Comparison of ENCODE assay signal across 34 mouse cellular contexts in genomic region chr7:25840908-25841307, GRCm38 (mm10). TPM values are rescaled to one million over a fixed set of nuclear protein-coding genes. Genes with fewer than 3 reads are reported as not detected.
DNase-seq lines count a peak whose midpoint lies in the region; ATAC-seq and TF ChIP-seq lines count a peak whose summit lies in the region.
"Had no signal": no experiment of that assay in that cellular context is flagged by ENCODE, and none has a peak within 500 bp of the region (broad histone marks: within the 10 kb centered on the region; RNA-seq: fewer than 3 reads in every experiment).

No protein-coding gene starts in this region.

- no peak overlapping the region for H3K27ac ChIP-seq in intestine, postnatal 0 days (ENCODE audit: low read depth, low read length)
- no peak overlapping the region for H3K27ac ChIP-seq in intestine, embryonic 15.5 days
- H3K27ac ChIP-seq in stomach, embryonic 16.5 days (ENCODE audit: low read length) = no peak overlapping the region
- H3K27ac ChIP-seq in midbrain, postnatal 0 days (ENCODE audit: low read depth, low read length) = no peak overlapping the region
- H3K27ac ChIP-seq: embryonic facial prominence, embryonic 12.5 days; embryonic facial prominence, embryonic 15.5 days; gastrocnemius, adult 2 months; heart, embryonic 13.5 days; hindbrain, embryonic 12.5 days; hindbrain, embryonic 15.5 days had no signal

- no peaks in the 10 kb centered on the region for H3K36me3 ChIP-seq in intestine, postnatal 0 days (ENCODE audit: control insufficient read depth, insufficient read depth)
- H3K36me3 ChIP-seq in intestine, embryonic 15.5 days = no peaks in the 10 kb centered on the region
- no peaks in the 10 kb centered on the region for H3K36me3 ChIP-seq in stomach, embryonic 16.5 days (ENCODE audit: control insufficient read depth, insufficient read depth, low read length)
- no peaks in the 10 kb centered on the region for H3K36me3 ChIP-seq in midbrain, postnatal 0 days (ENCODE audit: insufficient read depth, low read length)
- H3K36me3 ChIP-seq: embryonic facial prominence, embryonic 12.5 days; embryonic facial prominence, embryonic 15.5 days; heart, embryonic 13.5 days; hindbrain, embryonic 12.5 days; hindbrain, embryonic 15.5 days had no signal

- DNase-seq in ES-CJ7 (ENCODE audit: low read depth, low spot score) (peak; percentile 50), R1 (ENCODE audit: low read depth, low spot score) (peak; percentile 81), MN1 (ENCODE audit: low spot score) (no peak)
- DNase-seq in midbrain, postnatal 0 days (ENCODE audit: low spot score) = no peak
- DNase-seq: adrenal gland, postnatal 10 days; adrenal gland, postnatal 36 days; B cell, adult 2 months; cerebellum, adult 18-20 months; cerebellum, adult 9-10 months; cerebellum, postnatal 14 days; forebrain, postnatal 0 days; gastrocnemius, adult 2 months; gastrocnemius, postnatal 14 days; heart, adult 18-20 months; heart, postnatal 14 days had no signal

- H3K4me3 ChIP-seq in intestine, postnatal 0 days (ENCODE audit: low read depth, low read length) = no peak overlapping the region
- H3K4me3 ChIP-seq in intestine, embryonic 15.5 days (replicated peaks) = no peak overlapping the region
- no peak overlapping the region for H3K4me3 ChIP-seq in stomach, embryonic 16.5 days (replicated peaks; ENCODE audit: low read length)
- H3K4me3 ChIP-seq in midbrain, postnatal 0 days (ENCODE audit: low read depth, low read length) = no peak overlapping the region
- H3K4me3 ChIP-seq: embryonic facial prominence, embryonic 12.5 days; embryonic facial prominence, embryonic 15.5 days; gastrocnemius, adult 2 months; heart, embryonic 13.5 days; hindbrain, embryonic 12.5 days; hindbrain, embryonic 15.5 days had no signal

- H3K4me2 ChIP-seq in intestine, postnatal 0 days (replicated peaks; ENCODE audit: low read depth) = no peak overlapping the region
- no peak overlapping the region for H3K4me2 ChIP-seq in intestine, embryonic 15.5 days (replicated peaks)
- H3K4me2 ChIP-seq in stomach, embryonic 16.5 days (ENCODE audit: low read depth, low read length) = no peak overlapping the region
- no peak overlapping the region for H3K4me2 ChIP-seq in midbrain, postnatal 0 days (ENCODE audit: low read depth, low read length, poor library complexity, severe bottlenecking)
- H3K4me2 ChIP-seq: embryonic facial prominence, embryonic 12.5 days; embryonic facial prominence, embryonic 15.5 days; heart, embryonic 13.5 days; hindbrain, embryonic 12.5 days; hindbrain, embryonic 15.5 days had no signal

- ATAC-seq in intestine, postnatal 0 days = 0 out of 2 replicates have a peak, but pooled peaks have one; percentile 12
- no peak for ATAC-seq in intestine, embryonic 15.5 days
- ATAC-seq in stomach, embryonic 16.5 days (ENCODE audit: insufficient read depth, low FRiP score) = peak; percentile 31; the same call in 1 of the 2 replicates
- no peak for ATAC-seq in midbrain, postnatal 0 days (ENCODE audit: low FRiP score)
- ATAC-seq: activated CD4-positive, CD25-positive, alpha-beta regulatory T cell, adult 4 months; forebrain, embryonic 14.5 days; forebrain, postnatal 0 days; Patski had no signal

- H3K4me1 ChIP-seq in intestine, postnatal 0 days (replicated peaks; ENCODE audit: control insufficient read depth, insufficient read depth, low read length) = no peaks in the 10 kb centered on the region
- no peaks in the 10 kb centered on the region for H3K4me1 ChIP-seq in intestine, embryonic 15.5 days (replicated peaks)
- peaks cover 7% of the 10 kb centered on the region for H3K4me1 ChIP-seq in stomach, embryonic 16.5 days (ENCODE audit: control insufficient read depth, insufficient read depth, low read length)
- no peaks in the 10 kb centered on the region for H3K4me1 ChIP-seq in midbrain, postnatal 0 days (ENCODE audit: insufficient read depth, low read length)
- H3K4me1 ChIP-seq: embryonic facial prominence, embryonic 12.5 days; embryonic facial prominence, embryonic 15.5 days; hindbrain, embryonic 12.5 days; hindbrain, embryonic 15.5 days had no signal

- H3K9ac ChIP-seq in intestine, postnatal 0 days (ENCODE audit: low read depth, low read length) = no peak overlapping the region
- H3K9ac ChIP-seq in intestine, embryonic 15.5 days = no peak overlapping the region
- no peak overlapping the region for H3K9ac ChIP-seq in stomach, embryonic 16.5 days (ENCODE audit: low read length)
- H3K9ac ChIP-seq in midbrain, postnatal 0 days (replicated peaks; ENCODE audit: low read length, poor library complexity, severe bottlenecking) = no peak overlapping the region
- H3K9ac ChIP-seq: embryonic facial prominence, embryonic 12.5 days; embryonic facial prominence, embryonic 15.5 days; forebrain, postnatal 0 days; heart, embryonic 13.5 days; hindbrain, embryonic 12.5 days; hindbrain, embryonic 15.5 days had no signal

- WGBS in intestine, postnatal 0 days = 37% methylated on average over 4 of the region's 4 CpGs
- WGBS in intestine, embryonic 15.5 days = 54% methylated on average over 4 of the region's 4 CpGs
- WGBS in stomach, embryonic 16.5 days = 40% methylated on average over 4 of the region's 4 CpGs
- WGBS in midbrain, postnatal 0 days = 73% methylated on average over 4 of the region's 4 CpGs

- no peaks in the 10 kb centered on the region for H3K27me3 ChIP-seq in intestine, postnatal 0 days (replicated peaks; ENCODE audit: control insufficient read depth, insufficient read depth, low read length)
- no peaks in the 10 kb centered on the region for H3K27me3 ChIP-seq in intestine, embryonic 15.5 days (replicated peaks)
- no peaks in the 10 kb centered on the region for H3K27me3 ChIP-seq in stomach, embryonic 16.5 days (ENCODE audit: control insufficient read depth, insufficient read depth, low read length)
- no peaks in the 10 kb centered on the region for H3K27me3 ChIP-seq in midbrain, postnatal 0 days (ENCODE audit: insufficient read depth, low read length)
- H3K27me3 ChIP-seq: embryonic facial prominence, embryonic 12.5 days; embryonic facial prominence, embryonic 15.5 days; hindbrain, embryonic 12.5 days; hindbrain, embryonic 15.5 days; Patski had no signal

- no peaks in the 10 kb centered on the region for H3K9me3 ChIP-seq in intestine, postnatal 0 days (ENCODE audit: control insufficient read depth)
- H3K9me3 ChIP-seq in intestine, embryonic 15.5 days = no peaks in the 10 kb centered on the region
- no peaks in the 10 kb centered on the region for H3K9me3 ChIP-seq in stomach, embryonic 16.5 days (replicated peaks; ENCODE audit: control insufficient read depth, low read length)
- H3K9me3 ChIP-seq in midbrain, postnatal 0 days (ENCODE audit: low read length) = no peaks in the 10 kb centered on the region
- H3K9me3 ChIP-seq: embryonic facial prominence, embryonic 12.5 days; embryonic facial prominence, embryonic 15.5 days; heart, embryonic 13.5 days; hindbrain, embryonic 12.5 days; hindbrain, embryonic 15.5 days had no signal

- TF ChIP-seq CTCF in intestine, postnatal 0 days (IDR thresholded peaks at IDR 0.05; ENCODE audit: low read depth) = no peak
- TF ChIP-seq CTCF in midbrain, postnatal 0 days (IDR thresholded peaks at IDR 0.05) = no peak

RNA-seq across cellular contexts. Expression of gene Cyp2s1, which starts 24.2 kb away (rescaled TPM):
- polyA plus RNA-seq in intestine, postnatal 0 days (2015; fragmentation: Nextera tagmentation; extraction: Ambion mirVana) = 9.7 and 11.6 TPM in 2 replicates
- polyA plus RNA-seq in intestine, embryonic 15.5 days (2015; fragmentation: Nextera tagmentation; extraction: Ambion mirVana) = 33.2 and 35.9 TPM in 2 replicates
- 53.1 and 74.9 TPM in 2 replicates for polyA plus RNA-seq in stomach, embryonic 16.5 days (2015; fragmentation: Nextera tagmentation; extraction: Ambion mirVana)
- total RNA-seq in midbrain, postnatal 0 days (2014; rRNA removed) = 3.0 and 4.8 TPM in 2 replicates
- 2.5 and 3.4 TPM in 2 replicates for polyA plus RNA-seq in midbrain, postnatal 0 days (2015; fragmentation: Nextera tagmentation; extraction: Ambion mirVana)
- total RNA-seq: hematopoietic stem cell, adult 5-6 weeks had no signal

RNA-seq across cellular contexts. Expression of gene Axl, which starts 52.4 kb away (rescaled TPM):
- polyA plus RNA-seq in intestine, postnatal 0 days (2015; fragmentation: Nextera tagmentation; extraction: Ambion mirVana) = 52.1 and 58.8 TPM in 2 replicates
- 69.8 and 71.5 TPM in 2 replicates for polyA plus RNA-seq in intestine, embryonic 15.5 days (2015; fragmentation: Nextera tagmentation; extraction: Ambion mirVana)
- 80.8 and 85.1 TPM in 2 replicates for polyA plus RNA-seq in stomach, embryonic 16.5 days (2015; fragmentation: Nextera tagmentation; extraction: Ambion mirVana)
- total RNA-seq in midbrain, postnatal 0 days (2014; rRNA removed) = 22.2 and 28.1 TPM in 2 replicates
- polyA plus RNA-seq in midbrain, postnatal 0 days (2015; fragmentation: Nextera tagmentation; extraction: Ambion mirVana) = 16.5 and 20.7 TPM in 2 replicates

RNA-seq across cellular contexts. Expression of gene Cyp2b10, which starts 56.5 kb away (rescaled TPM):
- polyA plus RNA-seq in intestine, postnatal 0 days (2015; fragmentation: Nextera tagmentation; extraction: Ambion mirVana) = 0.13 and 0.29 TPM in 2 replicates
- not detected in 2 replicates for polyA plus RNA-seq in intestine, embryonic 15.5 days (2015; fragmentation: Nextera tagmentation; extraction: Ambion mirVana)
- polyA plus RNA-seq in stomach, embryonic 16.5 days (2015; fragmentation: Nextera tagmentation; extraction: Ambion mirVana) = 0.19 and 0.35 TPM in 2 replicates
- total RNA-seq in midbrain, postnatal 0 days (2014; rRNA removed) = not detected in 2 replicates
- not detected in 2 replicates for polyA plus RNA-seq in midbrain, postnatal 0 days (2015; fragmentation: Nextera tagmentation; extraction: Ambion mirVana)
- total RNA-seq: CH12.LX; common myeloid progenitor, adult 5-6 weeks; forebrain, postnatal 0 days; gastrocnemius, adult 2 months; gastrocnemius, postnatal 14 days; gastrocnemius, postnatal 4 days; hematopoietic stem cell, adult 5-6 weeks had no signal
- polyA plus RNA-seq: activated CD4-positive, CD25-positive, alpha-beta regulatory T cell, adult 4 months; embryonic facial prominence, embryonic 12.5 days; embryonic facial prominence, embryonic 15.5 days; forebrain, embryonic 11.5 days; forebrain, embryonic 14.5 days; forebrain, postnatal 0 days; frontal cortex, adult 2 months; heart, embryonic 13.5 days; heart, embryonic 16.5 days; hindbrain, embryonic 12.5 days; hindbrain, embryonic 15.5 days; intestine, embryonic 14.5 days; Patski had no signal

Comparison
In these comparisons a context has a peak if more than half of its experiments do, and no peak if none do; other contexts are left out.
1. ATAC-seq: peak in intestine, postnatal 0 days (single experiment) and stomach, embryonic 16.5 days (single experiment); none in intestine, embryonic 15.5 days (single experiment) and midbrain, postnatal 0 days (single experiment).
2. DNase-seq: peak in ES-CJ7 (single experiment) and R1 (single experiment); none in midbrain, postnatal 0 days (single experiment) and MN1 (single experiment).